Mouse (Mus musculus) forebrain, embryonic 11.5 days (tissue): ENCODE measurements around the gene Grik3. TPM values are rescaled to one million over a fixed set of nuclear protein-coding genes. Genes with fewer than 3 reads are reported as not detected.
A peak's percentile ranks its signal among the peaks of the same experiment; 100 is the strongest.

Experiments used
- ATAC-seq: fragments of 200-750 bp; cut with Nextera tagmentation; replicated peaks from 2 replicates; pipeline ENCODE4 v1.8.0; 2017; ENCODE audit warnings: moderate TSS enrichment; ENCODE audit not compliant: low FRiP score
- DNase-seq: peaks from one replicate; pipeline ENCODE4 v3.0.0-alpha.2; 2017; ENCODE audit warnings: low spot score
- H3K27ac ChIP-seq: fragments of 300-500 bp; sonication (generic); 2 replicates; pipeline ENCODE4 v1.5.1; 2014; ENCODE audit warnings: low read depth, low read length
- H3K27me3 ChIP-seq: fragments of 300-500 bp; sonication (generic); 2 replicates; pipeline ENCODE4 v1.6.1; 2014; ENCODE audit warnings: mild to moderate bottlenecking, low read length, mixed read lengths; ENCODE audit not compliant: control insufficient read depth, insufficient read depth
- H3K36me3 ChIP-seq: fragments of 300-500 bp; sonication (generic); 2 replicates; pipeline ENCODE4 v1.6.1; 2014; ENCODE audit warnings: mild to moderate bottlenecking, low read length, moderate library complexity, mixed read lengths; ENCODE audit not compliant: control insufficient read depth, insufficient read depth
- H3K4me1 ChIP-seq: fragments of 300-500 bp; sonication (generic); replicated peaks from 2 replicates; pipeline ENCODE4 v1.6.1; 2014; ENCODE audit warnings: low read length, mixed read lengths; ENCODE audit not compliant: control insufficient read depth, insufficient read depth
- H3K4me2 ChIP-seq: fragments of 300-500 bp; sonication (generic); 2 replicates; pipeline ENCODE4 v1.6.1; 2014; ENCODE audit warnings: low read depth, mild to moderate bottlenecking, low read length, moderate library complexity, mixed read lengths; ENCODE audit not compliant: severe bottlenecking
- H3K4me3 ChIP-seq: fragments of 300-500 bp; sonication (generic); 2 replicates; pipeline ENCODE4 v1.5.1; 2014; ENCODE audit warnings: low read depth, low read length
- H3K9ac ChIP-seq: fragments of 300-500 bp; sonication (generic); 2 replicates; pipeline ENCODE4 v1.6.1; 2014; ENCODE audit warnings: low read length
- H3K9me3 ChIP-seq: fragments of 300-500 bp; sonication (generic); 2 replicates; pipeline ENCODE4 v1.6.1; 2016; ENCODE audit warnings: low read length, mixed read lengths; ENCODE audit not compliant: control insufficient read depth
- WGBS: fragments of 180-500 bp; shearing (Covaris S2); extraction: QIAGEN DNeasy Blood & Tissue Kit; methylation state at CpG from one replicate; pipeline ENCODE4 v1.1.7; 2014; 5-methylcytosine and 5-hydroxymethylcytosine counted together
- polyA plus RNA-seq: library from polyadenylated mRNA; unstranded; fragments of >200 nt; fragmentation: Nextera tagmentation; extraction: Ambion mirVana; gene quantifications from 2 replicates; pipeline ENCODE4 v1.2.1, GENCODE M21; 2014

The Grik3 gene
- polyA plus RNA-seq, 1 experiment from 2014 or later: 2.0 TPM

GRCm38 (mm10) chr4:125469711-125470372, 20.7 kb upstream of the Grik3 start:
- H3K9ac ChIP-seq: no peak overlapping the region
- no peaks in the 10 kb centered on the region for H3K36me3 ChIP-seq
- no peak overlapping the region for H3K4me3 ChIP-seq
- ATAC-seq: no peak
- WGBS: 58% methylated on average over 11 of the region's 11 CpGs
- H3K9me3 ChIP-seq: no peaks in the 10 kb centered on the region
- DNase-seq: no peak
- H3K27me3 ChIP-seq: no peaks in the 10 kb centered on the region
- H3K27ac ChIP-seq: no peak overlapping the region
- no peak overlapping the region for H3K4me2 ChIP-seq
- no peaks in the 10 kb centered on the region for H3K4me1 ChIP-seq

DNA sequence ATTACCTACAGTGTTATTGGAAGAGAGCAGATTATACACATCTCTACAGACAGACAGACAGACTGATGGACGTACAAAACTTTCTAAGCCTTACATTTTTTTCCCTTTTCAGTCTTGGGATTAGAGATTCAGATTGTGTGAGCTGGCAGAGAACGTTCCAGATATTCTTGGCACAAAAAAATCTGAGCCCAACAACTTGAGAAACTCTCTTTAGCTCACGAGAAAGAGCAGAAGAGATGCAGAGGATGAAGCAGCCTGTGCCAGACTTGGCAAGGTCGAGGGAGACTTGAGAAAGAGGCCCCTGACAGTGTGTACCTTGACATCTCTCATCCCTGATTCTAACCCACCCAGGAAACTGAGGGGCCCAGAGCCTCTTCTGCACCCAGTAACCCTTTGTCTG, 15.6 kb upstream of the Grik3 start:
- H3K36me3 ChIP-seq: no peaks in the 10 kb centered on the region
- no peak for DNase-seq
- 83% methylated on average over 4 of the region's 4 CpGs for WGBS
- no peaks in the 10 kb centered on the region for H3K4me1 ChIP-seq
- no peak for ATAC-seq
- no peak overlapping the region for H3K4me3 ChIP-seq
- no peak overlapping the region for H3K27ac ChIP-seq
- H3K9ac ChIP-seq: no peak overlapping the region
- H3K27me3 ChIP-seq: 0 out of 2 replicates have a peak, but pooled peaks cover 2% of the 10 kb centered on the region
- H3K9me3 ChIP-seq: no peaks in the 10 kb centered on the region
- no peak overlapping the region for H3K4me2 ChIP-seq

DNA sequence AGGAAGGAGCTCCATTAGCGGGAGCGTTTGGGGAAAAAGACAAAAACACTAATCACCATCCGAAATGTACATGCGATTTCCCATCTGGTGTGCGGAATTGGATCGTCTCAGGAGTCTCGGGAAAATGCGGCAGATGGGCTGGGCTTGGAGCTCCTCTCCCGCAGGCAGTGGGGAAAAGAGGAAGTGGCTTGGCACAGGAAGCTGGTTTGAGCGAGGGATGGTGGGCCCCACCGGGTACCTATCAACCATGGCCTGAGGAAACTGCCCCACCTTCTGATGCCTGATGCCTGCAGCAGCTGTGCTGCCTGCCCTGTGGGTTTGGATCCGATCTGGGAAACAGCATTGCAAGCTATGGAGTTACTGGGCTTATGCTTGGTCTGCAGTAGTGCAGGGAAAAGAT, 12.4 kb upstream of the Grik3 start:
- WGBS: 48% methylated on average over 12 of the region's 12 CpGs
- Histone ChIP-seq H3K27ac (no peak overlapping the region), H3K27me3 (peaks cover 21% of the 10 kb centered on the region), H3K4me3 (no peak overlapping the region), H3K4me1 (no peaks in the 10 kb centered on the region), H3K36me3 (no peaks in the 10 kb centered on the region), H3K4me2 (no peak overlapping the region), H3K9ac (no peak overlapping the region), H3K9me3 (no peaks in the 10 kb centered on the region)
- DNase-seq (no peak), ATAC-seq (no peak)

GRCm38 (mm10) chr4:125481256-125481655, 9.2 kb upstream of the Grik3 start:
- Histone ChIP-seq H3K36me3 (no peaks in the 10 kb centered on the region), H3K27me3 (peaks cover 45% of the 10 kb centered on the region), H3K4me1 (peaks cover 14% of the 10 kb centered on the region; the same call in 1 of the 2 replicates), H3K4me2 (no peak overlapping the region), H3K27ac (no peak overlapping the region), H3K9me3 (no peaks in the 10 kb centered on the region), H3K4me3 (no peak overlapping the region), H3K9ac (no peak overlapping the region)
- DNase-seq: no peak
- 24% methylated on average over 3 of the region's 3 CpGs for WGBS
- ATAC-seq: no peak

GRCm38 (mm10) chr4:125484131-125484530, 6.4 kb upstream of the Grik3 start:
- no peaks in the 10 kb centered on the region for H3K36me3 ChIP-seq
- DNase-seq: no peak
- no peaks in the 10 kb centered on the region for H3K9me3 ChIP-seq
- H3K27me3 ChIP-seq: peaks cover 72% of the 10 kb centered on the region
- H3K9ac ChIP-seq: no peak overlapping the region
- H3K27ac ChIP-seq: no peak overlapping the region
- H3K4me2 ChIP-seq: no peak overlapping the region
- 19% methylated on average over 8 of the region's 8 CpGs for WGBS
- ATAC-seq: no peak
- H3K4me1 ChIP-seq: peaks cover 34% of the 10 kb centered on the region
- H3K4me3 ChIP-seq: no peak overlapping the region

GRCm38 (mm10) chr4:125485416-125486239, 4.9 kb upstream of the Grik3 start:
- peak; percentile 51 for ATAC-seq

DNA sequence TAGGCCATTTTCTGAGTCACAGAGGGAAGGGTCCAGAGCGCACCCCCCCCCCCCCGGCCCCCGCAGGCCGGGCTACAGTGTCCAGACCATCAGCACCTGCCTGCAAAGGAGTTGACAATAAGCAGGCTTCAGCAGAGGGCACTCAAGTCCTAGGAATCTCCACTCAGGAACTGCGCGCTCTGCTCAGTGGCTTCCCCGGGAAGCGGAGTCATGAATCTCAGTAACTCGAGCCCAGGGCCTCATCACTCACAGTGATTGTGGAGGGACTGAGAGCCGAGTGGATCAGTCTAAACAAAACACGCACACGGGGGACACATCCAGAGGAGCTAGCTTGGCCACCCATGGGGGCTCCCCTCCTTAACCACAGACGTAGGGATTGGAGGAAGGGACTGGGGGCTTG, 3.9 kb upstream of the Grik3 start:
- WGBS: 1% methylated on average over 13 of the region's 13 CpGs
- Histone ChIP-seq H3K4me2 (peak overlapping the region; percentile 29; the same call in 1 of the 2 replicates), H3K9ac (no peak overlapping the region), H3K4me1 (peaks cover 46% of the 10 kb centered on the region), H3K27me3 (peaks cover 87% of the 10 kb centered on the region), H3K27ac (no peak overlapping the region), H3K9me3 (no peaks in the 10 kb centered on the region), H3K36me3 (no peaks in the 10 kb centered on the region), H3K4me3 (no peak overlapping the region)
- ATAC-seq: no peak; the same call in 1 of the 2 replicates
- no peak for DNase-seq

More at GRCm38 (mm10) chr4:125485416-125486239, 4.9 kb upstream of the Grik3 start:
- H3K4me3 ChIP-seq: no peak overlapping the region
- H3K27me3 ChIP-seq: peaks cover 87% of the 10 kb centered on the region
- H3K9me3 ChIP-seq: no peaks in the 10 kb centered on the region
- H3K4me2 ChIP-seq: no peak overlapping the region
- H3K27ac ChIP-seq: no peak overlapping the region
- no peak for DNase-seq
- WGBS: 14% methylated on average over 15 of the region's 15 CpGs
- H3K36me3 ChIP-seq: no peaks in the 10 kb centered on the region
- H3K9ac ChIP-seq: no peak overlapping the region
- peaks cover 41% of the 10 kb centered on the region for H3K4me1 ChIP-seq

- Histone ChIP-seq H3K27ac (no peak overlapping the region), H3K36me3 (no peaks in the 10 kb centered on the region), H3K4me3 (no peak overlapping the region), H3K9ac (0 out of 2 replicates have a peak overlapping the region, but pooled peaks have one; percentile 16), H3K4me2 (peak overlapping the region; percentile 29; the same call in 1 of the 2 replicates), H3K9me3 (no peaks in the 10 kb centered on the region), H3K4me1 (peaks cover 49% of the 10 kb centered on the region), H3K27me3 (peaks cover 89% of the 10 kb centered on the region)
- 0% methylated on average over 7 of the region's 7 CpGs for WGBS
- DNase-seq (peak; percentile 70), ATAC-seq (no peak)
Measured at GRCm38 (mm10) chr4:125487031-125487430, 3.5 kb upstream of the Grik3 start.
